Comparison of ENCODE assay signal across 8 mouse cellular contexts in genomic region chr12:81844981-81845380, GRCm38 (mm10). TPM values are rescaled to one million over a fixed set of nuclear protein-coding genes. Genes with fewer than 3 reads are reported as not detected.
DNase-seq lines count a peak whose midpoint lies in the region; ATAC-seq and TF ChIP-seq lines count a peak whose summit lies in the region.

No protein-coding gene starts in this region.

- no peaks in the 10 kb centered on the region for H3K36me3 ChIP-seq in lung, embryonic 15.5 days
- no peaks in the 10 kb centered on the region for H3K36me3 ChIP-seq in embryonic facial prominence, embryonic 10.5 days (replicated peaks)
- no peaks in the 10 kb centered on the region for H3K36me3 ChIP-seq in hindbrain, postnatal 0 days (ENCODE audit: insufficient read depth, low read length)

- peak overlapping the region; percentile 48 for H3K4me2 ChIP-seq in lung, embryonic 15.5 days
- peak overlapping the region; percentile 45 for H3K4me2 ChIP-seq in hindbrain, postnatal 0 days (ENCODE audit: low read depth, low read length)

- H3K4me3 ChIP-seq in lung, embryonic 15.5 days, result peak overlapping the region; percentile 12; the same call in 1 of the 2 replicates
- H3K4me3 ChIP-seq in embryonic facial prominence, embryonic 10.5 days, result peak overlapping the region; percentile 46
- H3K4me3 ChIP-seq in hindbrain, postnatal 0 days (ENCODE audit: low read length), result no peak overlapping the region

- 11% methylated on average over 14 of the region's 14 CpGs for WGBS in lung, embryonic 15.5 days
- 10% methylated on average over 14 of the region's 14 CpGs for WGBS in embryonic facial prominence, embryonic 10.5 days
- 5% methylated on average over 14 of the region's 14 CpGs for WGBS in hindbrain, postnatal 0 days

- DNase-seq in lung, postnatal 14 days, result no peak
- peak; percentile 32 for DNase-seq in embryonic facial prominence, embryonic 10.5 days (ENCODE audit: low spot score)
- DNase-seq in hindbrain, postnatal 0 days (ENCODE audit: low spot score), result peak; percentile 58
- DNase-seq in cerebellum, adult 9-10 months, result no peak
- no peak for DNase-seq in right cerebral cortex, adult 2 months (ENCODE audit: low spot score in 2 of 2)

- no peak for ATAC-seq in lung, embryonic 15.5 days (ENCODE audit: borderline replicate concordance, extremely low read depth, low FRiP score, low TSS enrichment)
- ATAC-seq in hindbrain, postnatal 0 days, result peak; percentile 68
- peak; percentile 63 for ATAC-seq in megakaryocyte progenitor cell, adult 5-6 weeks (replicated peaks; ENCODE audit: poor library complexity)
- ATAC-seq in frontal cortex, adult (ENCODE audit: low TSS enrichment), result no peak; the same call in 1 of the 2 replicates

- H3K4me1 ChIP-seq in lung, embryonic 15.5 days, result peaks cover 20% of the 10 kb centered on the region
- peaks cover 20% of the 10 kb centered on the region for H3K4me1 ChIP-seq in embryonic facial prominence, embryonic 10.5 days
- H3K4me1 ChIP-seq in hindbrain, postnatal 0 days (ENCODE audit: insufficient read depth, low read length), result 0 out of 2 replicates have a peak, but pooled peaks cover 3% of the 10 kb centered on the region

- H3K27me3 ChIP-seq in lung, embryonic 15.5 days, result no peaks in the 10 kb centered on the region
- peaks cover 28% of the 10 kb centered on the region for H3K27me3 ChIP-seq in embryonic facial prominence, embryonic 10.5 days (replicated peaks; ENCODE audit: low read depth, poor library complexity, severe bottlenecking)
- no peaks in the 10 kb centered on the region for H3K27me3 ChIP-seq in hindbrain, postnatal 0 days (ENCODE audit: insufficient read depth, low read length)

- TF ChIP-seq CTCF in hindbrain, postnatal 0 days (IDR thresholded peaks at IDR 0.05; ENCODE audit: low read depth), result no peak

- no peak overlapping the region for H3K27ac ChIP-seq in lung, embryonic 15.5 days
- H3K27ac ChIP-seq in embryonic facial prominence, embryonic 10.5 days (replicated peaks), result no peak overlapping the region
- no peak overlapping the region for H3K27ac ChIP-seq in hindbrain, postnatal 0 days

- no peak overlapping the region for H3K9ac ChIP-seq in lung, embryonic 15.5 days
- H3K9ac ChIP-seq in hindbrain, postnatal 0 days (replicated peaks; ENCODE audit: low read length), result no peak overlapping the region

- H3K9me3 ChIP-seq in lung, embryonic 15.5 days, result no peaks in the 10 kb centered on the region
- no peaks in the 10 kb centered on the region for H3K9me3 ChIP-seq in embryonic facial prominence, embryonic 10.5 days
- H3K9me3 ChIP-seq in hindbrain, postnatal 0 days (ENCODE audit: low read length), result no peaks in the 10 kb centered on the region

RNA-seq across cellular contexts. Expression of gene Pcnx, which starts 14.8 kb away (rescaled TPM):
- 11.8 and 12.0 TPM in 2 replicates for polyA plus RNA-seq in lung, embryonic 15.5 days (2015; fragmentation: Nextera tagmentation; extraction: Ambion mirVana)
- polyA plus RNA-seq in embryonic facial prominence, embryonic 10.5 days (2016; fragmentation: Nextera tagmentation; extraction: Ambion mirVana), result 8.0 and 12.5 TPM in 2 replicates
- 37.6 and 42.4 TPM in 2 replicates for total RNA-seq in hindbrain, postnatal 0 days (2014; rRNA removed)
- polyA plus RNA-seq in hindbrain, postnatal 0 days (2015; fragmentation: Nextera tagmentation; extraction: Ambion mirVana), result 4.7 and 7.8 TPM in 2 replicates
- 23.8 and 32.2 TPM in 2 replicates for total RNA-seq in megakaryocyte progenitor cell, adult 5-6 weeks (2015)
- total RNA-seq in megakaryocyte progenitor cell, adult 5-6 weeks (2017), result 10.0 and 14.8 TPM in 2 replicates

Comparison
In these comparisons a context has a peak if more than half of its experiments do, and no peak if none do; other contexts are left out.
1. ATAC-seq: peak in hindbrain, postnatal 0 days (single experiment) and megakaryocyte progenitor cell, adult 5-6 weeks (single experiment); none in lung, embryonic 15.5 days (single experiment) and frontal cortex, adult (single experiment).
2. DNase-seq: peak in embryonic facial prominence, embryonic 10.5 days (single experiment) and hindbrain, postnatal 0 days (single experiment); none in lung, postnatal 14 days (single experiment), cerebellum, adult 9-10 months (single experiment) and right cerebral cortex, adult 2 months (0 of 2).